Mouse (Mus musculus) spleen, adult 2 months (tissue): ENCODE results near the gene Gorasp2.

Experiments
- CTCF ChIP-seq: fragments of 200-500 bp; IDR thresholded peaks from 2 replicates; pipeline ENCODE4 v1.5.1; 2011; ENCODE audit warnings: mild to moderate bottlenecking, inconsistent platforms; ENCODE audit not compliant: insufficient read depth, insufficient read length, insufficient replicate concordance; ENCODE audit errors: extremely low read depth
- POLR2A ChIP-seq: fragments of 200-500 bp; IDR thresholded peaks from 2 replicates; pipeline ENCODE4 v1.6.1; 2011; ENCODE audit warnings: low read depth, low read length, inconsistent platforms

GRCm38 (mm10) chr2:70667016-70667415, 5.6 kb downstream of the Gorasp2 start:
- TF ChIP-seq CTCF (no peak), POLR2A (no peak)
